Mouse (Mus musculus): ENCODE data around the gene Carhsp1.

The Carhsp1 gene

DNA sequence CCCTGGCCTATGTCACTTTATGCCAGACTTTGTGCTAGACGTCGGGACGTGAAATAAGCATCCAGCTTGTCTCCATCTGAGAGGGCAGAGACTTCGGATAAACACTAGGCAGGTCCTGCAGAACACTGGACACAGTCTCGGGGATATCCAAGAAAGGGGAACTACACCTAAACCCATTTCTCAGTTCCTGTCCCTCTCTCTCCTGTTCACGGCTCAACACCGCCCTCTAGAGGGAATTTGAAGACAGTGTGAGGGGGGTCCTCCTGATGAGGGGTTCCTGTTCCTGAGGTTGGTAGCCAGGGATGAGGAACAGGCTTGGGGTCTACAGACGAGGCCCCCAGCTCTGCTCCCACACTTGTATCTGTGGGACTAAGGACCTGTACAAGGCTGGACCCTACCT is 2.2 kb upstream of the Carhsp1 start:
- peak; percentile 73 for DNase-seq

DNA sequence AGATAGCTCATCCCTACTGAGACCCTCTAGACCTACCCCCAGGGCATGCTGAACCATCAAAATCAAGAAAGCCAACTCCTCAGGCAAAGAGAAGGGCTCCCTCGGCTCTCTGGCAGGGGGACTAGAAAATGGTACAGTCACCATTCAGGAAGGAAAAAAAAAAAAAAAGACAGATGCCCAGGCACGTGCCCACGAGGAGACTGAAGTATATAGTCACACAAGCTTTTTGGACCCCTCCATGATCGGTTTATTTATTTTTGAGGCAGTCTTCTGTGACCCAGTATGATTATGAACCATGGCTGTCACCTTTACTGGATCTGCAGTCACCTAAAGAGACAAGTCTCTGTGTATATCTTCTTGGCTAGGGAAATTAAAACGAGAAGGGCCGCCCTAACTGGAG is 1.4 kb upstream of the Carhsp1 start:
- no peak for DNase-seq

DNA sequence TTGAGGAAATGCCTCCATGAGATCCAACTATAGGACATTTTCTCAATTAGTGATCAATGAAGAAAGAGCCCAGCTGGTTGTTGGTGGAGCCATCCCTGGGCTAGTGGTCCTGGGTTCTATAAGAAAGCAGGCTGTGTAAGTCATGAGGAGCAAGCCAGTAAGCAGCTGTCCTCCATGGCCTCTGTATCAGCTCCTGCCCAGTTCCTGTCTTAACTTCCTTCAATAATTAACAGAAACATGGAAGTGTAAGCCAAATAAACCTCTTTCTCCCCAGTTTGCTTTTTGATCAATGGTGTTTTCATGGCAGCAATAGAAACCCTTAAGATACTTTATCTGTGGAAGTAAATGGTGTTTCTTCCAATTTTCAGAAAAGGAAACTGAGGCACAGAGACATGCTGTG is 856 bp upstream of the Carhsp1 start:
- no peak for DNase-seq

DNA sequence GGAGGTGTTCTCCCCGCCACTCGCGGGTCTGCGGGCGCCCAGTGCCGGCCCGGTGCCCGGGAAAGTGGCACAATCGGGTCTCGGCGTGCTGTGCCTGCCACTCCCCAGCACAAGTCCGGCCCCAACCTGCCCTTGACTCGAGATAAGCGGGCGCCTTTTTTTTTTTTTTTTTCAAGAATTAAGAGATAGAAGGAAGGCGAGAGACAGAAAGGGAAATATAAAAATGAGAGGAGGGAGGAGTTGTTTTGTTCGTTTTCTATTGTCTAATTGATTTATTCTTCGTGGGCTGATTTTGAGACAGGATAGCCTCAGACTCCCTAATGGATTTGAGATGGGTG is 364 bp upstream of the Carhsp1 start:
- no peak for DNase-seq

DNA sequence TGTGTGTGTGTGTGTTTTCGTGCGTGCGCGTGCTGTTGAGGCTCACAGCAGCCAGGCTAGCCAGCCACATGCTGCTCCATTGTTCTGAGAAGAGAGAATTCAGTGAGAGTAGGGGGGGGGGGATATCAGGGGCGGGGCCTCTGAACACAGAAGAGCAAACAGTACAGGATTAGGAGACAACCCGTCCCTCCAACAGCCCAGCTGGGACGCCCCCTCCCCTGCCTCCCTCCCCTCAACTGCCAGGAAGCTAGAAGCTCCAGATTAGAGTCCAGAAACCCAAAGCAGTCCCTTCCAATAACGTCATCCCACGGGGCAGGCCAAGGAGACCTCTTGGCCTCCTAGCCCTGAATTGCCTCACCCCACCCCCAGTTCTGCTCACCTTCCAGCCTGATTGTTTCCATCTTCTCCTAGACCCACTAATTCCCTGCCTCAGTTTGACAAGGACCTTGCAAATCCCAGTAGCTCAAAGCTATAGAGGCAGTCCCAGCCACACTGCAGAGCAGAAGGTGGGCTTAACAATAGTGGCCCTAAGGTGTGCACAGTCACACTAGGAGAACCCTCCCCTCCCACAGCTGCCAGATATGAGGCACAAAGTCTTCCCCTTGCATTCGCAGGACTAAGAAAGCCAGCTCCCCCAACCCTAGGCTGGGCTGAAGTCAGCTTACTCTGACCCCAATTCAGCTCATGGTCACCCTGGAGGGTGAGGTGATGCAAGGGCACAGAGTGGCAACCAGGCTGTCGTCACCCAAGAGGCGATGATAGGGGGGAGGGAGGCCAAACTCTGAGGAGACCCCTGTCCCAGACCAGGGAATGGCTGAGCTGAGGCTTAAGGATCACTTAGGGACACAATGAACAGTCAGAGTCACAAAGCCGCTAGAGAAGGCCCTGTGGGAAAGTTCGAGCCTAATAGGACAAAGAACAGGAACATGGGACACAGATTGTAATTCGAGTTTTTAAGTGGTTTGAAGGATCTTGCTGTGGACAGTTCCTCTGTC is 1.6 kb downstream of the Carhsp1 start:
- DNase-seq = no peak

DNA sequence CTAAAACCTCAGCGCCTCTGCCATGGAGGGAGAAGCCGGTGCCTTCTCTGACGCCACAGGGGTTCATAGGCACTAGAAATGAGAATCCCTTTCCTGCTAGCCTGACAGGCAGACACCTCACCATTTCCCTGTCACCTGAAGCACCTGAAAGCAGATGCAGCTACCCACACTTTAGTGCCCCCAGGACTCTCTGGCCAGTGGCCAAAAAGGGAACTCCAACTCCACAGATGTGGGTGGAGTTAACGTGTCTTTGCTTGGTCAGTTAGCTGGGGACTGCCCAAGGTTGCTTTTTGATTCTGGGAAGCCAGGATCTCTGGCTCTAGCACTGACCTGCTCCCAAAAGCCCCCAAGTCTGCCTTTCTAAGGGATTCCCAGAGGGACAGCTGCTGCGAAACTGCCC is 2.5 kb downstream of the Carhsp1 start:
- DNase-seq = no peak

DNA sequence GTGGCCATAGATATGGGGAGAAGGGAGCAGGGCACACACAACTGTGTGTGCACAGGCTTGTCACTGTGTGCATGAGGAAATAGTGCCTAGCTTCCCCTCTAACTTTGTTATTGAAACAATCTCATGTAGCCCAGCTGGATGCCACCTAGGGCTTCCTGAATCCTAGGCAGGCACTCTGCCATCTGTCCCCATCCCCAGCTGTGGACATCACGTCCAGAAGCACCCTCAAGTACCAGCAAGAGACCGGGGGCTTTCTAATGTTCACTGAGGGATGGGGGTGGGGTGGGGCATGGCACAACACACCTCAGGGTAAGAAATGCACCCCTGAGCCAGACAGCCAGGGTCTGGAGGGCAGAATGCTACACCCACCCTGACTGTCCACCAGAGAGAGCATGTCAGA is 3.6 kb downstream of the Carhsp1 start:
- DNase-seq = no peak

DNA sequence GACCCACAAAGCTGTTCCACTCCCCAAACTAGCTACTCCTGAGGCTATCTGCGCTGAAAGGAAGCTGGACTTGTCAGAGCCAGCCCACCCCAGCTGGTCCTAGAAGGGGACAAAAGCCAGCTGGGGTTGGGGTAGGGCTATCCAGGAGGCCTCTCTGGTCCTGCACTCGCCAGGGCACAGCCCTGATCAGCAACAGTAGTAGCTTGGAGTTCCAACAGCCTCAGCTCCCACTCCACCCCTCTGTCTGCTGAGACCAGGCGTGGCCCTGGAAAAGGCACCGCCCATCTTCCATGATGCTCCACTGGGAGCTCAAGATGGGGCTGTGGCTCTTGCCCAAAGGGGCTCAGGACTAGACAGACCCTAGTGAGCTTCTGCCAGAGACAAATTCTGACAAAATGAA is 4.1 kb downstream of the Carhsp1 start:
- DNase-seq = peak; percentile 59

DNA sequence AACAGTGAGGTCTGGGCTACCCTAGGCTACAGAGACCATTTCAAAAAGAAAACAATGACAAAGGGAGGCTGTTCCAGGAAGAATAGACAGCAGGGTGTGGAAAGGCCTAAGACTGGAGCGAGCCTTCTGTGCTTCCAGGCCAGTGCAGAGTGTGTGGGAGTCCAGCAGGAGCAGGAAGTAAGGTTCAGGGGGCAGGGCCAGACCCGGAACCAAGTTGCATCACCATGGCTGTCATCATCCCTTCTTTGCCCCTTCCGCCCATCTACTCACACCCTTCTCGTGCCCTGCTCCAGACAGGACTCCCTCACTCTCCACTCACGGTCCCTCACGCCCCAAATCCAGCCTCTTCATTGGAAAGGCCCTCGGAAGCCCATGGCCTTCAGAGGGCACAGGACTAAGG is 4.7 kb downstream of the Carhsp1 start:
- DNase-seq = no peak

DNA sequence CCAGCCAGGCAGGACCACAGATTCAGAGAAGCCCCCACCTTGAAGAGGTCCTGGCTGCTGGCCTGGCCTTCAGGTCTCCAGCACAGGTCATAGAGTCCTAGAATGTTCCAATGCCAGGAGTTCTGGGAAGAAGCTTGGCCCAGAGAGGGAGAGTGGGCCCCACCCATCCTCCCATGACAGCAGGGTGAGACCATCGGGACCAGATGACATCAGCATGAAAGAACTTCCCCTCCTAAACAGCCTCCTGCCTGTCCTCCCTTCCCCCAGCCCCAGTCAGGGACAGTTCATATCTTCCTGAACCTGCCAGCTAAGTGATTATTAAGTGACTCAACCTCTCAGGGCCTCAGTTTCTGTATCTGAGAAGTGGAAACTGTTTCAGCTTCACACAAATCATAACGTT is 5.5 kb downstream of the Carhsp1 start:
- DNase-seq = peak; percentile 35

DNA sequence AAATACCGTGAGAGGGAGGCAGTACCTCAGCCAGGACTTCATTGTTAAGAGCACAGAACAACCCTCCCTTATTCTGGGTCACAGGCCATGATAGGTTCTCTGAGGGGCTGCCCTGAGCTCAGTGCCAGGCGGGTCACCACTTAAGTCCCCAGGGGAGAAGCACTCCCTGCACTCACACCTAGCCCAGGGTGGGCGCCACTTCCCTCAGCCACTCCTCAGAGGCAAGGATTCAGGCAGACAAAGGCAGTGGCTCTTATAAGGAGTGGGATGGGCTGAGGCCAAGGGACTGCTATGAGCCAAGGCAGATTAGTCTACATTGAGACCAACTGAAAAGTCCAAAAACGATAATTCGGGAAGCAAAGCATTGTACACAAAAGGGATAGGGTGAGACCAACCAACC is 6.6 kb downstream of the Carhsp1 start:
- DNase-seq = no peak

DNA sequence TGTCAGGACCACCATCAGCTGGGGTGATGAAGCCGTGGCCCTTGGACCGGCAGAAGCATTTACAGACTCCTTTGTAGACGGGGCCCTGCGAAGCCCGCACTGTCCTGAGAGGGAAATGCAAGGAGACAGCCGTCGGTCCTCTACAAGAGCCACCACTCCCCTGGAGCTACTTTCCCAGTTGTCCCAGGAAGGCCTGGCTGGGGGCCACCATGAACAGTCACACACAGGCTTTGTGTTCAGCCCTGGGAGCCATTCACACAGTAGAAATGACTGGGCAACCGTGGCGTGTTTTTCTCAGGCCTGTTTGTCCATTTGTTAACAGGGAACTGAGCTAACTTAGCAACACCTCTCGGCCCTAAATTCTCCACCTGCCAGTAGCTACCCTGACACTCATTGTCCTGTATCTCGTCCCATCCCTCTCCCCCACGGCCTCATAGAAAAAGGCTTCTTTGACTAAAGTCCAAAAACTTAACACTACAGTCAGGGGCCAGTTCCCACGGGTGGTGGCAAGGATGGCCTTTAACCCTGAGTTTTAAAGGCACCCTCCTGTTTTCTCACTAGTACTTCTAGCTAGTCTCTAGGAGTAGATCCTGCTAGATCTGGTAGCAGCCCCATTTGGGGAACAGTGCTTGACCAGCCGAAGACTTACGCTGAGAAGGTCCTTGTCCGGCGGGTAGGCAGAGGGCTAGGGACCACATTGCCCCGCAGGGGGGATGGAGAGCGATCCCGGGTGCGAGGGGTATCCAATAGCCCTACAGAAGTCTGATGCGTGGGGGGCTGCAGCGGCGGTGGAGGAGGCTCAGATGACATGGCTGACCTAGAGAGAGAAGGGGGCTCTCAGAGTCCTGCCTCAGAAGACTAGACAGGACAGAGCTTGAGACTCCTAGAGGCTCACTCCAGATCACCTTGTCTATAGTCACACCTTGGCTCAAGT is 8.1 kb downstream of the Carhsp1 start:
- no peak for DNase-seq

DNA sequence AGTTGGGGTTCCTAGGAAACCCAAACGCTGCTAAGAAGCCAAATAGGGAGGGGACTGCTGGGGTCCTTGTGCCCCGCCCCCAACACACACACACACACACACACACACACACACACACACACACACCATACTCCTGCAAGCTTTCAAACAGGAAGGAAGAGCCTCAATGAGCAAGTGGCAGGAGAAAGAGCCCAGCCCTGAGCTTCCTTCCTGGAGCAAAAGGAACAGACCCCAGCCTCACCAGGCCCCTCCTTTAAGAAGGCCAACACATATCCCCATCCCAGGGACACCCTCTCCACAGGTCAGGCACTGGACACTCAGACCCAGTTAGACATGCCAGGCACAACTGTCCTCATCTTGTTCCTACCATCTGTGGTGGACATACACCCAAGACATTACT is 8.9 kb downstream of the Carhsp1 start:
- no peak for DNase-seq

DNA sequence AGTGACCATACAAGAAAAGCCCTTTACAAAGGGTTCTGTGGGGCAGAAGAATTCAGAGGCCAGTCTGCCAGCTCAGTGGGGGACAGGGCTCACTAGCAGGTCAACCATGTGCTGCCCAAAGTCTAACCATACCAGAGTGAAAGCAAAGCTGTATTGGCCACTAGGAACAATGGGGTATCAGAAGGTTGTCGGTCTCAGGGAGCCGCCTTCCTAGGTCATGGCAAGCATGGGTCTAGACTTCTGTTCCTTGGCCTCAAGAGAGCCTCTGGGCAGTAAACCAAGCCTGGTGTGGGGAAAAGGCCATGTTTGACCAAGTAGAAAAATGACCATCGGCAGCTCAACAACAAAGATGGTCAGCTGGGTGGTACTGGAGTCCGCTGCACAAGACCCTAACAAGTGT is 13.2 kb downstream of the Carhsp1 start:
- no peak for DNase-seq

DNA sequence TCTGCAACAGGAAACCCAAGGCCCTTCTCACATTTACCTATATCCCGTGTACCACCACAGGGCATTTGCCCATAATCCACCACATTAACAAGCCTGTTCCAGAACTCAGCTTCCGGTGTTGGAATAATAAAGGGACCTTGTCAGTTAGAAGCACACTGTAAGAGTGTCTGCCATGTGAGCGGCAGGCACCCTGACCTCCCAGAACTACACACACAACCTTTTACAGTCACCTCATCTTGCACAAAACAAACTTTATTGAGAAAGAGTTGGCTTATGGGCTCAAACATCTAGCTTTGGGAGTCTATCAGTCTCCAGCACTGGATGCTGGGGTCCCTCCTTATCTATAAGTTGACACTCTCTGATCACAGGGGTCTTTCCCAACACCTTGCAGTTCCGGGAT is 13.6 kb downstream of the Carhsp1 start:
- no peak for DNase-seq

DNA sequence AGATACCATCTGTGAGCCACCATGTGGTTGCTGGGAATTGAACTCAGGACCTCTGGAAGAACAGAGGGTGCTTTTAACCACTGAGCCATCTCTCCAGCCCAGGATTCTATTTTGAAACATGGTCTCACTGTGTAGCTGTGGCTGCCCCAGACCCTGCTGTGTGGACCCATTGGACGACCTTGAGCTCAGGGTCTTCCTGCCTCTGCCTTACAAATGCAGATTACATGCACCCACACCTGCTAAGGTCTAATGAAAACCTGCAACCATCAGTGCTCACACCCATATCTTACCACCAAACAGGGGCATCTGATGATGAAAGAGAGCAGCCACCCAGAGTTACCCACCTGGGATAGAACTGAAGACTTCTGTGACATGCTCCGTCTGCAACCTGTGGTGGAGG is 15.7 kb downstream of the Carhsp1 start:
- no peak for DNase-seq

DNA sequence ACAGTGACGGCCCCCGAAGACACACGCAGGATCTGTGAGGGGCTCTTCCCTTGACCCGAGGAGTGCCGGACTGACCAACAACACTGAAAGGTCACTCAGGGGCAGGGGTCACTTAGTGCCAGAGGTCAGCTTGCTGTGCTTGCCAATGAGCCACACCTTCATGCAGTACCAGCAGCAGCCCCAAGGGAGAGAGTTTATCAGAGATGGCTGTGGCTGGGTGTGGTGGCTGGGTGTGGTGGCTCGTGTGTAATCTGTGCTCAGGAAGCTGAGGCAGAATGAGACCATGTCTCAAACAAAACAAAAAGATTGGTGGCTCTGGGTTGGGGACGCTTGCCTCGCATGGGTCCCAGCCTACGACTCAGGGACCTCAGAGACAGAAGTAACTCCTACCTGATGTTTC is 16.4 kb downstream of the Carhsp1 start:
- DNase-seq = peak; percentile 72

DNA sequence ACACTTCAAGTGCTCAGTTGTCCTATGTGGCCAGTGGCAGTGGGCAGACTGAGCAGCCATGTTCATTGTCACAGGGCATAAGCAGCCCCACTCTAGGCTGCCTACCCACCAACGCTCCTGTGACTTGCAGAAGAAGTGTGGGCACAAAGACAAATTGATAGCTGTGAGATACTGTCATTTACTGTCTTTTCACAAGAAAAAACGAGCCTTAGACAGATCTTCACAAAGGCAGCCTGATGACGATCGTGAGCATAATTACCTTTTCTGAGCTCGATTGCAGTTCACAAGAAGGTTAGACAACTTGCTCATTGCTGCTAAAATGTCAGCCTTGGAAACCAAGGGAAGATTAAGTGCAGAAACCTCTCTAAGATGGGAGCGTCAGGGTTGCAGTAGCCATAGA is 16.8 kb downstream of the Carhsp1 start:
- DNase-seq = no peak

DNA sequence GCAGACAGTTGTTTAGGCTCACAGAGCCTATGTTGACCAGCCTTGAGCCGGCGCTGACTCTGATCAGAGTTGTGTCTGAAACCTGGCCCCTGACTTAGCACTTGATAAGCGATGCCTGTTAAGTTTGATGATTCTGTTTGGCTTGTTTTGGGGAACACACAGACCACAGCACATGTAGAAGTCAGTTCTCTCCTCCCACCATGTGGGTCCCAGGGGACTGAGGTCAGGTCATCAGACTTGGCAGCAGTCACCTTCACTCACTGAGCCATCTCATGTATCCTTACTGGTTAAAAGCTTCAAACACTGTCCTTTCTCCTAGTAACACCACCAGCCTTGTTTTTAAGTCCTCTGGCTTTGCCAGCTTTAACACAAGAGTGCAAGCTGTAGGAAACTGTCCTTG is 21.9 kb downstream of the Carhsp1 start:
- no peak for DNase-seq

DNA sequence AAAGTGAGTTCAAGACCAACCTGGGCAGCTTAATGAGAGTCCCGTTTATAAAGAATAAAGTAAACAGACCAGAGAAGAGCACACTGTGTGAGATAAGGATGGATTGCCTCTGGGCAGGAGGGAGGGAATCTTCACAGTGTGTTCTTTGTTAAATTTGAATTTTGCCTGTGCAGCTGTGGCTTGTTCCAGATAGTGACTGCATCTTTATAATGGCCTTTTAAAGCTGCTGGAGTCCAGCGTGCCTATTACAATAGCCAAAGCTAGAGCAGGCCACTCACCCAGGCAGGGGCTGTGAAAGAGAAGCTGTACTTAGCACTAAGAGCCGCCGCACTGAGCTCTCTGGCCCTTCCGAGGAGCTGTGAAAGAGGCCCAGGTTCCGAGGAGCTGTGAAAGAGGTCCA is 26.4 kb downstream of the Carhsp1 start:
- DNase-seq = no peak

DNA sequence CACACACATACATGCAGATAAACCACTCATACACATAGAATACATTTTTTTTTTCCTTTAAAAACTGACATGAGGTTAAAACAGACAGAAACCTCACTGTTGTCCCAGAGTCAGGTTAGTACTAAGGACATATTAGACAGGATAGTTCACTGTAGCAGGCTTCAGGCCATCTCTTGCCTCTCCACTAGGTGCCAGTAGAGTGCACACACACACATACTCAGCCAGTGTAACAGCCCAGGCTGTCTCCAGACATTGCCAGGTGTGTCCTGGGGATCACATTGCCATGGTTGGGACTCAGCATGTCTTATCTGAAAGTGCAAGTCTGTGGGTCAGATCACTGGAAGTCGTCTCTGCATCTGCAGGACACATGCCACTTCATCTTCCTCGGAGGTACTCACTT is 28.1 kb downstream of the Carhsp1 start:
- DNase-seq = peak; percentile 63

DNA sequence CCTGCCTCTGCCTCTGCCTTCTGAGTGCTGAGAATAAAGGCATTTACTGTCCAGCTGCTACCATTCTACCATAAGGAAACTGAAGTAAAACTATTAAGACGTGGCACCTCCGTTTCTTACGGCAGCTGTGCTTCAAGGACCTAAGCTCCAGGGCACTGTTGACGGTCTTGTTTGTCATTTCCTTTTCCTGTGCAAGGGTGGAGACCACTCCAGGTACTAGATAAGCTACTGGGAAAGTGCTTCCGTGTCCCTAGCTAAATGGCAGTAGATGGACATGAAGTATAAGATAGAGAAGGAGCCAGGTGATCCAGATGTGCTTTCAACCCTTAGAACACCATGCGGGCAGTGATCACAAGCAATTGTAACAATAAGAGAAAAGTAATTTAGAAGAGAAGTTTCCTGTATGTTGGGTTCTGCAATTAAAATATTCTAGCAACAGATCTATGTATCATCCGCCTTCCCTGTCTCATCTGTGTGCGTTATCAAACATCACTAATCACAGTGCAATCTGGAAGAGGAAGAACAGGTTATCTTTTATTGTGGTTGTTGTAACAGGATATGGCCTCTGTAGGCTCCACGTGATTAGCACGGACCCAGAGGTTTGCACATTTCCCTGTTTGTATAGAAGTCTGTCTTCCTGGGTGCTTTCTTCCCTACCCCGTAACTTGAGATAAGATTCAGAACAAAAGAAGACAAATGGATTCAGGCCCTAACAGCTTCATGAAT is 32.3 kb downstream of the Carhsp1 start:
- DNase-seq = no peak

DNA sequence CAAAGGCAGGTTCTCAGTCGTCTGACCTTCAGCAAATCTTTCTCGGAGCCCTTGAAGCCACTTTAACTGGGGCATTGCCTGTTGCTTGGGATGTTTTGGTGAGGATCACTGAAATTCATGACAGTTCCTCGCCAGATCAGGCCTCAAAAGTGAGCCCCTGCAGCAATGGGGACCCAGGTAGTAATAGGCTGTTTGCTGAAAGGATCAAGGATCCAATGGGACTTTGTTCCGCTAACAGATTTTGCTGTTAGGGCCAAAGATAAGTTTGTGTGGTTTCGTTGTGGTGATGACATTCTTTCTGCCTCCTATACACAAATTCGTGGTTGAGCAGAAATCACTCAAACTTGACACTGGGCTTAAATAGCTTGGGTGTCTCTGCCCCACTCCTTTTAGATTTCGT is 33.8 kb downstream of the Carhsp1 start:
- DNase-seq = no peak
